Mouse (Mus musculus): ENCODE measurements around the gene Ifitm5. TPM values are rescaled to one million over a fixed set of nuclear protein-coding genes. Genes with fewer than 3 reads are reported as not detected.
"Not testable (repeated sequence)": the region's sequence is repeated elsewhere in the genome, so short reads cannot be mapped to it uniquely, and the experiment has no call there.

The Ifitm5 gene
- polyA plus RNA-seq, 1 experiment = 1.8 TPM

DNA sequence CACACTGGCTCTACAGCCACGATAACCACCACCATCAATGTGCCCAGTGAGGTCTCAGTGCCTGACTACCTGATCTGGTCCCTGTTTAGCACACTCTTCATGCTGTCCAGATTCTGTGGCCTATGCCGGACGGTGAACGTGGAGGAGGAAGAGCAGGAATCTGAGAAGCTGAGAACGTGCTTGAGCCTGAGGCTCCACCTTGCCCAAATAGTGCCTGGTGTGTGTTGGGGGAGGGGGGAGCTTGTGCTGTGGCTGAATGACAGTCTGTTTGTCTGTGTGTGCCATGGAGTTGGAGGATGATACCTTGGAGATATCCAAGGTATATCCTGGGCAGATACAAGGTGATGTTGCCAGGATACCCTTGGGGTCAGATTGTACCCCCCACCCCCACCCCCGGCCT, 40.1 kb upstream of the Ifitm5 start:
- Histone ChIP-seq H3K9ac (ENCODE audit: low read depth, poor library complexity, severe bottlenecking) (no peak overlapping the region), H3K4me3 (ENCODE audit: low read depth, low read length) (peak overlapping the region; percentile 3; the same call in 1 of the 2 replicates), H3K27ac (ENCODE audit: insufficient read depth, low read length) (peak overlapping the region; percentile 2; the same call in 1 of the 2 replicates)

GRCm38 (mm10) chr7:140989022-140989421, 38.9 kb upstream of the Ifitm5 start:
- Histone ChIP-seq H3K4me3 (ENCODE audit: low read depth, low read length) (no peak overlapping the region), H3K27ac (ENCODE audit: insufficient read depth, low read length) (no peak overlapping the region; the same call in 1 of the 2 replicates), H3K9me3 (replicated peaks; ENCODE audit: control insufficient read depth, insufficient read depth, low read length, poor library complexity, severe bottlenecking) (no peaks in the 10 kb centered on the region), H3K4me1 (ENCODE audit: control insufficient read depth, insufficient read depth, low read length) (peaks cover 13% of the 10 kb centered on the region), H3K36me3 (ENCODE audit: control insufficient read depth, insufficient read depth, low read length, poor library complexity, severe bottlenecking) (no peaks in the 10 kb centered on the region), H3K27me3 (ENCODE audit: control insufficient read depth, insufficient read depth, low read length, poor library complexity, severe bottlenecking) (no peaks in the 10 kb centered on the region), H3K9ac (ENCODE audit: low read depth, poor library complexity, severe bottlenecking) (no peak overlapping the region; the same call in 1 of the 2 replicates)
- TF ChIP-seq EP300 (IDR thresholded peaks at IDR 0.05; ENCODE audit: insufficient read depth, low read depth, low read length) (no peak), CTCF (IDR thresholded peaks at IDR 0.05; ENCODE audit: low read depth, low read length) (no peak), POLR2A (IDR thresholded peaks at IDR 0.05; ENCODE audit: insufficient read depth, low read length) (no peak)

More for the DNA sequence above, 40.1 kb upstream of the Ifitm5 start:
- no peaks in the 10 kb centered on the region for H3K36me3 ChIP-seq (ENCODE audit: control insufficient read depth, insufficient read depth, low read length, poor library complexity, severe bottlenecking)
- H3K4me1 ChIP-seq (ENCODE audit: control insufficient read depth, insufficient read depth, low read length) = peaks cover 13% of the 10 kb centered on the region
- TF ChIP-seq CTCF (IDR thresholded peaks at IDR 0.05; ENCODE audit: low read depth, low read length) (no peak), POLR2A (IDR thresholded peaks at IDR 0.05; ENCODE audit: insufficient read depth, low read length) (no peak), EP300 (IDR thresholded peaks at IDR 0.05; ENCODE audit: insufficient read depth, low read depth, low read length) (no peak)
- no peaks in the 10 kb centered on the region for H3K27me3 ChIP-seq (ENCODE audit: control insufficient read depth, insufficient read depth, low read length, poor library complexity, severe bottlenecking)
- no peaks in the 10 kb centered on the region for H3K9me3 ChIP-seq (replicated peaks; ENCODE audit: control insufficient read depth, insufficient read depth, low read length, poor library complexity, severe bottlenecking)

DNA sequence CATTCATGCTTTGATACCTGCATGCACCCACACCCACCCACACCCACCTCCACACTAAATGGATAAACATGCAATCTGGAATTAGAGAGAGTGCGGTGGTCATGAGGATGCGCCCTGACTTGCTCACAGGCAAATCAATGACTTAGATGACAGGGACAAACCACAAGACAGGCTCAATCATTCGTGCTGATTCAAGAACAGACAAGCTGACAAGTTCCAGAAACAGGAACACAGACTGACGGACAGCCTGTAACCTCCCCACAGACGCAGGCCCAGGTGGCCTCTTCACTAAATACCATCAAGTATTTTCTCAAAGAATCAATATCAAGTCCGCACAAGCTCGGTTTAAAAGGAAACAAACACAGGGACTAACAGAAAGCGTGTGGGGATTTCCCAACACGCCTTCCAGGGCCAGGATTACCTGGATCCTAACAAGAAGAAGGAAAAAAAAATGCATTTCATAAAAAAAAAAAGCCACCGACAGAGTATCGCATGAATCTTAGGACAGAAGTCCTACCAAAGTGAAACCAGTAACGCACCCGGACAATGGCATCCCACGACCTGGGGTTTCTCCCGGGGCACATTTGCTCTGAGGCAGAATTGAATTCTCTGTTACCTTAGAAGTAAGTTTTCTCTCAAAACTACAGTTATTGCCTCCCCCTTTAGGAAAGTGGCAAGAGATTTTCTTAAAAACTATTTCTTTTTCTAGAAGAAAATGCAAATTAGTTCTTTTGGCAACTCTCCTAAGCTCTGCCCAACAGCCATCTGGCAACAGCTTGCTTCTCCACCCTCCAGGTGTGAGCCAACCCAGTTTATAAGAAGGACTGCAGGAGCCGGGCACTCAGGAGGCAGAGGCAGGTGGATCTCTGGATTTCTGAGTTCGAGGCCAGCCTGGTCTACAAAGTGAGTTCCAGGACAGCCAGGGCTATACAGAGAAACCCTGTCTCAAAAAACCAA, 37.4 kb upstream of the Ifitm5 start:
- TF ChIP-seq POLR2A (IDR thresholded peaks at IDR 0.05; ENCODE audit: insufficient read depth, low read length) (no peak), EP300 (IDR thresholded peaks at IDR 0.05; ENCODE audit: insufficient read depth, low read depth, low read length) (no peak), CTCF (IDR thresholded peaks at IDR 0.05; ENCODE audit: low read depth, low read length) (no peak)
- H3K36me3 ChIP-seq (ENCODE audit: control insufficient read depth, insufficient read depth, low read length, poor library complexity, severe bottlenecking) = no peaks in the 10 kb centered on the region
- peak overlapping the region; percentile 33; the same call in 1 of the 2 replicates for H3K27ac ChIP-seq (ENCODE audit: insufficient read depth, low read length)
- H3K27me3 ChIP-seq (ENCODE audit: control insufficient read depth, insufficient read depth, low read length, poor library complexity, severe bottlenecking) = no peaks in the 10 kb centered on the region
- no peaks in the 10 kb centered on the region for H3K9me3 ChIP-seq (replicated peaks; ENCODE audit: control insufficient read depth, insufficient read depth, low read length, poor library complexity, severe bottlenecking)
- peaks cover 13% of the 10 kb centered on the region for H3K4me1 ChIP-seq (ENCODE audit: control insufficient read depth, insufficient read depth, low read length)
- H3K4me3 ChIP-seq (ENCODE audit: low read depth, low read length) = no peak overlapping the region
- no peak overlapping the region for H3K9ac ChIP-seq (ENCODE audit: low read depth, poor library complexity, severe bottlenecking)

GRCm38 (mm10) chr7:140982971-140983370, 32.9 kb upstream of the Ifitm5 start:
- no peak for TF ChIP-seq POLR2A (IDR thresholded peaks at IDR 0.05; ENCODE audit: insufficient read depth, low read length)
- TF ChIP-seq CTCF (IDR thresholded peaks at IDR 0.05; ENCODE audit: low read depth, low read length) = no peak
- no peak for TF ChIP-seq EP300 (IDR thresholded peaks at IDR 0.05; ENCODE audit: insufficient read depth, low read depth, low read length)
- peak overlapping the region; percentile 12; the same call in 1 of the 2 replicates for H3K27ac ChIP-seq (ENCODE audit: insufficient read depth, low read length)
- H3K4me1 ChIP-seq (ENCODE audit: control insufficient read depth, insufficient read depth, low read length) = no peaks in the 10 kb centered on the region
- no peak overlapping the region for H3K9ac ChIP-seq (ENCODE audit: low read depth, poor library complexity, severe bottlenecking)
- H3K9me3 ChIP-seq (replicated peaks; ENCODE audit: control insufficient read depth, insufficient read depth, low read length, poor library complexity, severe bottlenecking) = no peaks in the 10 kb centered on the region
- no peaks in the 10 kb centered on the region for H3K27me3 ChIP-seq (ENCODE audit: control insufficient read depth, insufficient read depth, low read length, poor library complexity, severe bottlenecking)
- no peaks in the 10 kb centered on the region for H3K36me3 ChIP-seq (ENCODE audit: control insufficient read depth, insufficient read depth, low read length, poor library complexity, severe bottlenecking)
- H3K4me3 ChIP-seq (ENCODE audit: low read depth, low read length) = no peak overlapping the region

DNA sequence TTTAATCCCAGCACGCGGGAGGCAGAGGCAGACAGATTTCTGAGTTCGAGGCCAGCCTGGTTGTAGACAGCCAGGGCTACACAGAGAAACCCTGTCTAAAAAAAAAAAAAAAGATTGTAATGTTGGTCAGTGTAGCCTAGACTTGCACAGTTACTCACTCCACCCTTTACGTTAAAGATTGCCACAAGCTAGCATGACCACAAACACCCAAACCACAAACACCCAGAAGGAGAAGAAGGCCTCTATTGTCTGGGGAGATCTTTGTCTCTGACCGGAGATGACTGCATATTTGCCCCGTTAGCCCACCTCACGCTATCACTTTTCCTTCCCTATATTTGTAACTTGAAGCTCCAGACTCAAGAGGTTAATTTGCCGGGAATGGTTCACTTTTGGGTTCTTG, 31.6 kb upstream of the Ifitm5 start:
- Histone ChIP-seq H3K27ac (ENCODE audit: insufficient read depth, low read length) (no peak overlapping the region), H3K9me3 (replicated peaks; ENCODE audit: control insufficient read depth, insufficient read depth, low read length, poor library complexity, severe bottlenecking) (no peaks in the 10 kb centered on the region), H3K4me3 (ENCODE audit: low read depth, low read length) (no peak overlapping the region), H3K36me3 (ENCODE audit: control insufficient read depth, insufficient read depth, low read length, poor library complexity, severe bottlenecking) (no peaks in the 10 kb centered on the region), H3K4me1 (ENCODE audit: control insufficient read depth, insufficient read depth, low read length) (no peaks in the 10 kb centered on the region), H3K27me3 (ENCODE audit: control insufficient read depth, insufficient read depth, low read length, poor library complexity, severe bottlenecking) (no peaks in the 10 kb centered on the region), H3K9ac (ENCODE audit: low read depth, poor library complexity, severe bottlenecking) (no peak overlapping the region)
- TF ChIP-seq EP300 (IDR thresholded peaks at IDR 0.05; ENCODE audit: insufficient read depth, low read depth, low read length) (no peak), CTCF (IDR thresholded peaks at IDR 0.05; ENCODE audit: low read depth, low read length) (no peak), POLR2A (IDR thresholded peaks at IDR 0.05; ENCODE audit: insufficient read depth, low read length) (no peak)

DNA sequence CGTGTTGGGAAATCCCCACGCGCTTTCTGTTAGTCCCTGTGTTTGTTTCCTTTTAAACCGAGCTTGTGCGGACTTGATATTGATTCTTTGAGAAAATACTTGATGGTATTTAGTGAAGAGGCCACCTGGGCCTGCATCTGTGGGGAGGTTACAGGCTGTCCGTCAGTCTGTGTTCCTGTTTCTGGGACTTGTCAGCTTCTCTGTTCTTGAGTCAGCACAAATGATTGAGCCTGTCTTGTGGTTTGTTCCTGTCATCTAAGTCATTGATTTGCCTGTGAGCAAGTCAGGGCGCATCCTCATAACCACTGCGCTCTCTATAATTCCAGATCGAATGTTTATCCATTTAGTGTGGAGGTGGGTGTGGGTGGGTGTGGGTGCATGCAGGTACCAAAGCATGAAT, 26.6 kb upstream of the Ifitm5 start:
- H3K27ac ChIP-seq (ENCODE audit: insufficient read depth, low read length) = peak overlapping the region; percentile 82

More for the DNA sequence above, 26.6 kb upstream of the Ifitm5 start:
- H3K4me1 ChIP-seq (ENCODE audit: control insufficient read depth, insufficient read depth, low read length); H3K9ac ChIP-seq (ENCODE audit: low read depth, poor library complexity, severe bottlenecking); H3K9me3 ChIP-seq (replicated peaks; ENCODE audit: control insufficient read depth, insufficient read depth, low read length, poor library complexity, severe bottlenecking); H3K36me3 ChIP-seq (ENCODE audit: control insufficient read depth, insufficient read depth, low read length, poor library complexity, severe bottlenecking); H3K4me3 ChIP-seq (ENCODE audit: low read depth, low read length); H3K27me3 ChIP-seq (ENCODE audit: control insufficient read depth, insufficient read depth, low read length, poor library complexity, severe bottlenecking): not testable (repeated sequence)

Measured in ES-Bruce4 (cell line).